Mouse (Mus musculus) erythroblast, embryonic 14.5 days (primary cell): Measurements from ENCODE around the gene Ldha. TPM values are rescaled to one million over a fixed set of nuclear protein-coding genes. Genes with fewer than 3 reads are reported as not detected.
A peak's percentile ranks its signal among the peaks of the same experiment; 100 is the strongest.

Experiments used
- H3K27me3 ChIP-seq: 2 replicates; pipeline ENCODE4 v1.6.1; 2012; ENCODE audit warnings: inconsistent platforms; ENCODE audit not compliant: control insufficient read depth
- H3K36me3 ChIP-seq: 2 replicates; pipeline ENCODE4 v1.6.1; 2012; ENCODE audit warnings: mild to moderate bottlenecking, inconsistent platforms; ENCODE audit not compliant: control insufficient read depth
- H3K4me1 ChIP-seq: 2 replicates; pipeline ENCODE4 v1.6.1; 2012; ENCODE audit warnings: inconsistent platforms; ENCODE audit not compliant: control insufficient read depth
- H3K4me3 ChIP-seq: replicated peaks from 2 replicates; pipeline ENCODE3; 2012; ENCODE audit warnings: moderate library complexity, mild to moderate bottlenecking, inconsistent platforms
- H3K9me3 ChIP-seq: 2 replicates; pipeline ENCODE4 v1.6.1; 2012; ENCODE audit warnings: low read length, inconsistent platforms, mixed read lengths; ENCODE audit not compliant: control insufficient read depth
- GATA1 ChIP-seq: IDR thresholded peaks from 2 replicates; pipeline ENCODE4 v1.6.1; 2012; ENCODE audit warnings: low read length, inconsistent platforms, mixed read lengths
- TAL1 ChIP-seq: IDR thresholded peaks from 3 replicates; pipeline ENCODE4 v1.6.1; 2012; ENCODE audit warnings: low read length, inconsistent platforms, mixed read lengths
- polyA plus RNA-seq: library from polyadenylated mRNA; stranded (reverse); fragments of >175 nt; gene quantifications from 2 replicates; pipeline ENCODE4 v1.2.3, GENCODE M21; 2012

Gene Ldha
- polyA plus RNA-seq, 1 experiment = 18.0 TPM

GRCm38 (mm10) chr7:46845211-46845977, 4.1 kb downstream of the Ldha start:
- no peak for TF ChIP-seq GATA1
- TF ChIP-seq TAL1 = no peak
- peaks cover 30% of the 10 kb centered on the region for H3K4me1 ChIP-seq

GRCm38 (mm10) chr7:46845978-46846485, 4.8 kb downstream of the Ldha start:
- Histone ChIP-seq H3K9me3 (no peaks in the 10 kb centered on the region), H3K4me1 (peaks cover 30% of the 10 kb centered on the region), H3K27me3 (peaks cover 2% of the 10 kb centered on the region; the same call in 1 of the 2 replicates), H3K4me3 (peak overlapping the region; percentile 81), H3K36me3 (peaks cover 25% of the 10 kb centered on the region)
- TF ChIP-seq TAL1 (no peak), GATA1 (no peak)

More at GRCm38 (mm10) chr7:46845211-46845977, 4.1 kb downstream of the Ldha start:
- H3K4me3 ChIP-seq = peak overlapping the region; percentile 81
- H3K36me3 ChIP-seq = peaks cover 21% of the 10 kb centered on the region
- peaks cover 2% of the 10 kb centered on the region; the same call in 1 of the 2 replicates for H3K27me3 ChIP-seq
- H3K9me3 ChIP-seq = no peaks in the 10 kb centered on the region

DNA sequence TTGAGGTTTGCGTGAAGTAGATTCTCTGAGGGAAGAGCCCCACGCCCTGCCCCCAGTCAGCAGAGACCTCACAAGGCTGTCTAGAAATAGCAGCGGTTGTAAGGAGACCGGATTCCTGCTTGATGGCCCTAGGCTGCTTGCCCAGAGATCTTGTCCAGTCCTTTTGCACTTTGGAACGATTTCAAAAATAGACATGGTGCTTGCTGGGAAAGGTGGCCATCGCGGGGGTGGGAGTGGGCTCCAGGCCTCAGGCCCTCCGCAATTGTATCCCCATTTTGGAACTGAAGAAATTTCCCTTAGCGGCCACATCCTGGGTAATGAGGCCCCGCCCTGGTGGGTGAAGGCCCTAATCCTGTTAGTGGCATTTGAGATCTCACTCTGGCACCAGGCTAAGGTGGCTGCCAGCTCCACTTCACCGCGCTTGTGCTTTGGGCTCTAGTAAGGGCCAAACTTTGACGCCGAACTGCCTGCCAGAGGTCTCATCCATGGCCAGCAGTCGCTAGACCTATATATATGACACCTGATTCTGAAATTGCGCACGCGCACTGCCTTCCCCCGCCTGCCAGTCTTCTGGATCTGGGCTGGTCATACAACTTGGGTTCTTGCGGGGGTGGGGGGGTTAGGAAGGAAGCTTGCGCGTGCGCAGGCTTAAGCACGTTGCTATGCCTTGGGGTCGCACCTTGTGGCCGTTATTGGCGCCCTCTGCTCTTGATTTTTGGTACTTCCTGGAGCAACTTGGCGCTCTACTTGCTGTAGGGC, 5.4 kb downstream of the Ldha start:
- Histone ChIP-seq H3K9me3 (no peaks in the 10 kb centered on the region), H3K4me3 (peak overlapping the region; percentile 81), H3K4me1 (peaks cover 29% of the 10 kb centered on the region), H3K36me3 (peaks cover 31% of the 10 kb centered on the region), H3K27me3 (no peaks in the 10 kb centered on the region)
- TF ChIP-seq TAL1 (no peak), GATA1 (no peak)

- peaks cover 29% of the 10 kb centered on the region for H3K4me1 ChIP-seq
- no peaks in the 10 kb centered on the region for H3K9me3 ChIP-seq
- TF ChIP-seq GATA1 = no peak
- no peak for TF ChIP-seq TAL1
- H3K4me3 ChIP-seq = no peak overlapping the region
- H3K27me3 ChIP-seq = no peaks in the 10 kb centered on the region
- H3K36me3 ChIP-seq = peaks cover 54% of the 10 kb centered on the region
Measured at GRCm38 (mm10) chr7:46849287-46849686, 8.0 kb downstream of the Ldha start.

GRCm38 (mm10) chr7:46851026-46851425, 9.8 kb downstream of the Ldha start:
- TF ChIP-seq GATA1 (no peak), TAL1 (no peak)
- H3K4me3 ChIP-seq = no peak overlapping the region

DNA sequence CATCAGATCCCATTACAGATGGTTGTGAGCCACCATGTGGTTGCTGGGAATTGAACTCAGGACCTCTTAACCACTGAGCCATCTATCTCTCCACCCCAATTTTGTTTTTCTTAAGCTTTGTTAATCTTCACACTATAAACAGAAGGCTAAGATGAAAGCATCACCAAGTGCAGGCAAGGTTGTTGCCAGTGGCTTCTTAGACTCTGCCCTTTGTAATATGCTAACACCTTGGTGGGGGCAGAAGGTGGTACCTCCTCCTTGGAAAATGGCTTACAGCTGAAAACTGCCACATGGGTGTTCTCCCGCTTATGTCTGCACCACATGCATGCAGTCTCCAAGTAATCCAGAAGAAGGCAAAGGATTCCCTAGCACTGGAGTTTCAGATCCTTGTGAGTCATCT, 11.4 kb downstream of the Ldha start:
- Histone ChIP-seq H3K4me3 (no peak overlapping the region), H3K36me3 (peaks cover 71% of the 10 kb centered on the region), H3K27me3 (no peaks in the 10 kb centered on the region), H3K4me1 (peaks cover under 1% of the 10 kb centered on the region; the same call in 1 of the 2 replicates), H3K9me3 (no peaks in the 10 kb centered on the region)
- no peak for TF ChIP-seq TAL1
- no peak for TF ChIP-seq GATA1

More at GRCm38 (mm10) chr7:46851026-46851425, 9.8 kb downstream of the Ldha start:
- Histone ChIP-seq H3K9me3 (no peaks in the 10 kb centered on the region), H3K4me1 (peaks cover 15% of the 10 kb centered on the region), H3K36me3 (peaks cover 71% of the 10 kb centered on the region), H3K27me3 (no peaks in the 10 kb centered on the region)

GRCm38 (mm10) chr7:46853365-46853764, 12.1 kb downstream of the Ldha start:
- Histone ChIP-seq H3K4me3 (no peak overlapping the region), H3K4me1 (no peaks in the 10 kb centered on the region), H3K27me3 (no peaks in the 10 kb centered on the region), H3K36me3 (peaks cover 68% of the 10 kb centered on the region), H3K9me3 (no peaks in the 10 kb centered on the region)
- TF ChIP-seq TAL1 (no peak), GATA1 (no peak)

DNA sequence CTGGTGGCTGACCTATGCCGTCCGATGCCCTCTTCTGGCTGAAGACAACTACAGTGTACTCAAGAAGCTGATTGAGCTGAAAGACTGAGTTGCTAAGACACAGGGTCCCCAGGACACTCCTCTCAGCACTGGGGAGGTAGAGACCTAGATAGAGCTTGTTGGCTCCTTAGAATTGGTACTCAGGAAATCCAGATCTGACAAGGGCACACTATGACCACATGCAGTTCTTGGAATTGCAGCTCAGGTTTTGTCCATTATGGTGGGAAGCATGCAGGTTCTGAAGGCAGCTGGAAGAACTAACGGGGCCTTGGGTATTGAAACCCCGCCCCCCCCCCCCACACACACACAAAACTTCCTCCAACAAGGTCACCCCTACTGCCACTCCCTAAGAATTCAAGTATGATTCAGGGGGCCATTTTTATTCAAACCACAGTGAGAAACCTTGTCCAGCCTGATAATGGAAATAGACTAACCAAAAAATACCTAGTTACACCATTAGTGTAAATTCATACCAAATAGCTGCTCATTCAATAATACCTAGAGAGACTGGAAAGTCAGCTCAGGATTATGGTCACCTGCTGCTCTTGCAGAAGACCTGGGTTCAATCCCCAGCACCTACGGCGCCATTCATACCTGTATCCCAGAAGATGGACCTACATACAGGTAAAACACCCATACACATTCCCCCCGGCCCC, 14.7 kb downstream of the Ldha start:
- Histone ChIP-seq H3K4me3 (no peak overlapping the region), H3K36me3 (peaks cover 46% of the 10 kb centered on the region), H3K9me3 (no peaks in the 10 kb centered on the region), H3K27me3 (no peaks in the 10 kb centered on the region), H3K4me1 (no peaks in the 10 kb centered on the region)
- TF ChIP-seq TAL1 = no peak
- TF ChIP-seq GATA1 = no peak

GRCm38 (mm10) chr7:46857436-46857835, 16.2 kb downstream of the Ldha start:
- H3K4me1 ChIP-seq = no peaks in the 10 kb centered on the region
- peaks cover 33% of the 10 kb centered on the region for H3K36me3 ChIP-seq
- H3K27me3 ChIP-seq = no peaks in the 10 kb centered on the region
- TF ChIP-seq GATA1 = no peak
- no peak overlapping the region for H3K4me3 ChIP-seq
- no peaks in the 10 kb centered on the region for H3K9me3 ChIP-seq
